8 mouse cellular contexts compared by ENCODE assay signal in the genomic region with DNA sequence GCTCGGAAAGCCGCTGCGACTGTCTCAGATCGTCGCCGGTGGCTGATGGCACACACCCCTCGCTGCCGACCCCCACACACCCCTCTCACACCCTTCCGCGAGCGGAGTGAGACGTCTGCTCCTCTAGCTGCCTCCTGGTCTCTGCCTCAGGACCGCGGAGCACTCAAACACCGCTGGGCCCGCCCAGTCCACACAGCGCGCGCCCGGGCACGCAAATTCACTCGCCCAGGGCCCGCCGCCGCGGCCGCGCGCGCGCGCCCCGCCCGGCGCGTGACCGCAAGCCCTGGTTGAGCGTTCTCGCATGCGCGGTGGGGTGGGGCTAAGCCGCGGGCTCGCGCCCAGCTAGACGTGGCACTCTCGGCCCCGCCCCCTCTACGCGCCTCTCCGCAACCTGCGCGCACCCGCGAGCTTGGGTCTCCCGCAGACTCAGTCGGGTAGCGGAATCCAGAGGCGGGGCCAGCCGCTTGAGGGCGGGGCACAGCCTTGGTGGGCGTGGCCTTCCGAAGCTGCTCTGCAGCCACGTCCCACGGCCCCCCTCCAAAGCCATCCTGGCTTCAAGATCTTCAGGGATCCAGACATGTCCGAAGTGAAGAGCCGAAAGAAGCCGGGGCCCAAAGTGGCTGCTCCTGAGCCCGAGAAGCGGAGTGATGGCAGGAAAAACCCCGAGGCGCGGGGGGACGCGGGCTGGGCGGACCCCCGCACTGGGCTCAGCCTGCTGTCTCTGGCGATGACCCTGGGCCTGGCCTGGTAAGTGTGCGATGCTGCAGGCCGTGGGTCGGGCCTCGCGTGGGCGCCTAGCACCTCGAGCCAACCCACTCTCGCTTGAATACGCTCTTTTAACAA. TPM values are rescaled to one million over a fixed set of nuclear protein-coding genes. Genes with fewer than 3 reads are reported as not detected.
DNase-seq lines count a peak whose midpoint lies in the region; ATAC-seq lines count a peak whose summit lies in the region.

A gene (minus strand): TSS at position 221 of the 843 bp plus-strand sequence.
A gene (plus strand): TSS at position 391 of the 843 bp plus-strand sequence.

- no peaks in the 10 kb centered on the region; the same call in 1 of the 2 replicates for H3K4me1 ChIP-seq in hindbrain, embryonic 11.5 days (replicated peaks; ENCODE audit: control insufficient read depth, insufficient read depth, low read length)

- H3K9ac ChIP-seq in hindbrain, embryonic 11.5 days (ENCODE audit: low read depth, low read length) = peak within 1 kb of the TSS; percentile 87

- H3K4me2 ChIP-seq in hindbrain, embryonic 11.5 days (replicated peaks; ENCODE audit: low read depth, low read length) = peak within 1 kb of the TSS; percentile 62

- under 1% methylated on average over 80 of the region's 87 CpGs for WGBS in hindbrain, embryonic 11.5 days

- ATAC-seq in hindbrain, embryonic 11.5 days (ENCODE audit: low FRiP score) = peak; percentile 97

- peak; percentile 100 for DNase-seq in Muller cell, postnatal 12 days (ENCODE audit: inconsistent ontology term)
- DNase-seq in cerebellum, adult 9-11 months = peak; percentile 99
- DNase-seq in frontal cortex, adult 2 months (ENCODE audit: extremely low spot score in 1 of 2, low spot score in 1 of 2) = peak; percentile 98 to 100
- DNase-seq in hindbrain, embryonic 11.5 days (ENCODE audit: low spot score) = peak; percentile 100
- DNase-seq in layer of hippocampus, postnatal 10 days (ENCODE audit: low spot score in 2 of 2) = peak; percentile 99 to 100
- peak; percentile 100 for DNase-seq in lung, postnatal 10 days
- peak; percentile 100 for DNase-seq in ovary, postnatal 36 days (ENCODE audit: low spot score)
- peak; percentile 100 for DNase-seq in thymus, postnatal 25 days

- H3K4me3 ChIP-seq in hindbrain, embryonic 11.5 days (ENCODE audit: low read depth, low read length) = peak within 1 kb of the TSS; percentile 87

- no peaks in the 10 kb centered on the region for H3K27me3 ChIP-seq in hindbrain, embryonic 11.5 days (ENCODE audit: control insufficient read depth, insufficient read depth, low read length)

- peak within 1 kb of the TSS; percentile 83 for H3K27ac ChIP-seq in hindbrain, embryonic 11.5 days (ENCODE audit: low read depth, low read length)

- H3K36me3 ChIP-seq in hindbrain, embryonic 11.5 days (ENCODE audit: control insufficient read depth, insufficient read depth, low read length) = no peaks in the 10 kb centered on the region

- H3K9me3 ChIP-seq in hindbrain, embryonic 11.5 days (ENCODE audit: control insufficient read depth, low read length) = no peaks in the 10 kb centered on the region

RNA-seq across cellular contexts. Expression of the first gene that starts in this region (rescaled TPM):
- polyA plus RNA-seq in frontal cortex, adult 2 months (2012; rRNA removed) = 10.6 and 11.8 TPM in 2 replicates
- 27.4 and 29.4 TPM in 2 replicates for polyA plus RNA-seq in hindbrain, embryonic 11.5 days (2014; fragmentation: Nextera tagmentation; extraction: Ambion mirVana)
- total RNA-seq in layer of hippocampus, postnatal 10 days (2021) = 10 to 100 TPM; 16.9 to 20.4 TPM

RNA-seq across cellular contexts. Expression of the second gene that starts in this region (rescaled TPM):
- 13.5 and 14.5 TPM in 2 replicates for polyA plus RNA-seq in frontal cortex, adult 2 months (2012; rRNA removed)
- 24.7 and 25.7 TPM in 2 replicates for polyA plus RNA-seq in hindbrain, embryonic 11.5 days (2014; fragmentation: Nextera tagmentation; extraction: Ambion mirVana)
- 10 to 100 TPM; 15.7 to 16.4 TPM for total RNA-seq in layer of hippocampus, postnatal 10 days (2021)

Comparison
In these comparisons a context has a peak if more than half of its experiments do, and no peak if none do; other contexts are left out.
1. Peak in every context shown above with its lines: DNase-seq, ATAC-seq, H3K4me3 ChIP-seq and H3K27ac ChIP-seq.